Comparison of ENCODE assay signal across 8 mouse cellular contexts in the genomic region with DNA sequence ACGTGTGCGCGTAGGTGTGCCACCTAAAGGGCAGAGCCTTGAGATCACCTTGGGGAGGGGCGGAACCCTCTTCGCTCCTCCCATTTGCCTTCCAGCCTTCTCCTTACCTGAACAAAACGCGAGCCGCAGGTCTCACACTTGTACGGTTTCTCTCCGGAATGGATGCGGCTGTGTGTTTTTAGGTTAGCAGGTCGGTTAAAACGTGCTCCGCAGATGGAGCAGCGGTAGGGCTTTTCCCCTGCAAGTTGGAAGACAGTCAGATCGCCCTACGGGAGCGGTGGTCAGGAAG. TPM values are rescaled to one million over a fixed set of nuclear protein-coding genes. Genes with fewer than 3 reads are reported as not detected.
DNase-seq lines count a peak whose midpoint lies in the region; ATAC-seq and TF ChIP-seq lines count a peak whose summit lies in the region.

No protein-coding gene starts in this region.

- ATAC-seq in forebrain, embryonic 14.5 days, result no peak
- no peak for ATAC-seq in limb, embryonic 12.5 days (ENCODE audit: insufficient number of reproducible peaks, insufficient read depth, low FRiP score, low TSS enrichment, low read depth)
- no peak for ATAC-seq in neural tube, embryonic 13.5 days (ENCODE audit: low read depth)
- ATAC-seq in megakaryocyte progenitor cell, adult 5-6 weeks (replicated peaks; ENCODE audit: poor library complexity), result no peak

- H3K4me3 ChIP-seq in layer of hippocampus, adult 2 months, result peak overlapping the region; percentile 27; the same call in 1 of the 2 replicates
- H3K4me3 ChIP-seq in forebrain, embryonic 14.5 days (ENCODE audit: low read depth, low read length), result peak overlapping the region; percentile 23
- peak overlapping the region; percentile 27 for H3K4me3 ChIP-seq in limb, embryonic 12.5 days (replicated peaks)
- peak overlapping the region; percentile 25 for H3K4me3 ChIP-seq in neural tube, embryonic 13.5 days

- H3K9ac ChIP-seq in forebrain, embryonic 14.5 days (ENCODE audit: low read length), result peak overlapping the region; percentile 45
- H3K9ac ChIP-seq in limb, embryonic 12.5 days (replicated peaks), result peak overlapping the region; percentile 42
- H3K9ac ChIP-seq in neural tube, embryonic 13.5 days, result peak overlapping the region; percentile 52

- DNase-seq in layer of hippocampus, adult 2 months (ENCODE audit: low spot score in 2 of 2), result no peak
- no peak for DNase-seq in layer of hippocampus, postnatal 36 days
- no peak for DNase-seq in forebrain, embryonic 14.5 days (ENCODE audit: low spot score)
- no peak for DNase-seq in ovary, postnatal 10 days (ENCODE audit: low spot score)
- no peak for DNase-seq in thymus, postnatal 36 days

- H3K4me1 ChIP-seq in forebrain, embryonic 14.5 days (ENCODE audit: control insufficient read depth, insufficient read depth, low read length), result peaks cover 14% of the 10 kb centered on the region; the same call in 1 of the 2 replicates
- H3K4me1 ChIP-seq in limb, embryonic 12.5 days (replicated peaks), result peaks cover 40% of the 10 kb centered on the region
- peaks cover 46% of the 10 kb centered on the region for H3K4me1 ChIP-seq in neural tube, embryonic 13.5 days (replicated peaks)

- no peak for TF ChIP-seq CTCF in layer of hippocampus, adult 2 months (conservative IDR thresholded peaks at IDR 0.05)

- no peaks in the 10 kb centered on the region for H3K9me3 ChIP-seq in forebrain, embryonic 14.5 days (replicated peaks; ENCODE audit: control insufficient read depth, low read length)
- no peaks in the 10 kb centered on the region for H3K9me3 ChIP-seq in limb, embryonic 12.5 days
- H3K9me3 ChIP-seq in neural tube, embryonic 13.5 days, result no peaks in the 10 kb centered on the region

- no peaks in the 10 kb centered on the region for H3K36me3 ChIP-seq in forebrain, embryonic 14.5 days (ENCODE audit: control insufficient read depth, insufficient read depth, low read length)
- no peaks in the 10 kb centered on the region for H3K36me3 ChIP-seq in limb, embryonic 12.5 days
- H3K36me3 ChIP-seq in neural tube, embryonic 13.5 days, result no peaks in the 10 kb centered on the region

- H3K27me3 ChIP-seq in forebrain, embryonic 14.5 days (replicated peaks; ENCODE audit: control insufficient read depth, insufficient read depth, low read length), result peaks cover 41% of the 10 kb centered on the region
- peaks cover 76% of the 10 kb centered on the region for H3K27me3 ChIP-seq in limb, embryonic 12.5 days
- H3K27me3 ChIP-seq in neural tube, embryonic 13.5 days, result peaks cover 80% of the 10 kb centered on the region

- no peak overlapping the region for H3K27ac ChIP-seq in layer of hippocampus, adult 2 months
- H3K27ac ChIP-seq in forebrain, embryonic 14.5 days (ENCODE audit: low read depth, low read length), result no peak overlapping the region
- H3K27ac ChIP-seq in limb, embryonic 12.5 days, result no peak overlapping the region
- 0 out of 2 replicates have a peak overlapping the region, but pooled peaks have one; percentile 9 for H3K27ac ChIP-seq in neural tube, embryonic 13.5 days (replicated peaks)

- WGBS in forebrain, embryonic 14.5 days, result 7% methylated on average over 18 of the region's 18 CpGs
- 6% methylated on average over 18 of the region's 18 CpGs for WGBS in limb, embryonic 12.5 days
- 7% methylated on average over 18 of the region's 18 CpGs for WGBS in neural tube, embryonic 13.5 days

- peak overlapping the region; percentile 44 for H3K4me2 ChIP-seq in forebrain, embryonic 14.5 days (ENCODE audit: low read length)
- peak overlapping the region; percentile 49 for H3K4me2 ChIP-seq in limb, embryonic 12.5 days
- peak overlapping the region; percentile 50 for H3K4me2 ChIP-seq in neural tube, embryonic 13.5 days

RNA-seq across cellular contexts. Expression of a gene that starts 3.1 kb away (rescaled TPM):
- total RNA-seq in layer of hippocampus, adult 2 months (2021), result 1 to 10 TPM in 1 of 2 experiments, under 1 TPM in 1; 0.83 to 1.4 TPM
- 1 to 10 TPM; 1.1 to 1.3 TPM for total RNA-seq in layer of hippocampus, postnatal 36 days (2021)
- polyA plus RNA-seq in forebrain, embryonic 14.5 days (2014; fragmentation: Nextera tagmentation; extraction: Ambion mirVana), result 4.5 and 6.3 TPM in 2 replicates
- polyA plus RNA-seq in limb, embryonic 12.5 days (2016; fragmentation: Nextera tagmentation; extraction: Ambion mirVana), result 7.1 and 8.2 TPM in 2 replicates
- polyA plus RNA-seq in neural tube, embryonic 13.5 days (2015; fragmentation: Nextera tagmentation; extraction: Ambion mirVana), result 6.0 and 6.1 TPM in 2 replicates
- 0.17 TPM in 1 of 2 replicates, not detected in the other for total RNA-seq in megakaryocyte progenitor cell, adult 5-6 weeks (2015)
- not detected in 2 replicates for total RNA-seq in megakaryocyte progenitor cell, adult 5-6 weeks (2017)

RNA-seq across cellular contexts. Expression of a gene that starts 5.7 kb away (rescaled TPM):
- 10 to 100 TPM in 1 of 2 experiments, 1 to 10 TPM in 1; 7.9 to 11.0 TPM for total RNA-seq in layer of hippocampus, adult 2 months (2021)
- total RNA-seq in layer of hippocampus, postnatal 36 days (2021), result 1 to 10 TPM; 6.9 to 9.4 TPM
- polyA plus RNA-seq in forebrain, embryonic 14.5 days (2014; fragmentation: Nextera tagmentation; extraction: Ambion mirVana), result 9.2 and 12.9 TPM in 2 replicates
- polyA plus RNA-seq in limb, embryonic 12.5 days (2016; fragmentation: Nextera tagmentation; extraction: Ambion mirVana), result 16.1 and 18.5 TPM in 2 replicates
- 14.7 and 15.8 TPM in 2 replicates for polyA plus RNA-seq in neural tube, embryonic 13.5 days (2015; fragmentation: Nextera tagmentation; extraction: Ambion mirVana)
- 4.4 and 7.0 TPM in 2 replicates for total RNA-seq in megakaryocyte progenitor cell, adult 5-6 weeks (2015)
- 2.5 and 4.6 TPM in 2 replicates for total RNA-seq in megakaryocyte progenitor cell, adult 5-6 weeks (2017)

RNA-seq across cellular contexts. Expression of a gene that starts 11.2 kb away (rescaled TPM):
- total RNA-seq in layer of hippocampus, adult 2 months (2021), result 10 to 100 TPM; 43.8 to 48.7 TPM
- 10 to 100 TPM; 41.4 to 45.6 TPM for total RNA-seq in layer of hippocampus, postnatal 36 days (2021)
- polyA plus RNA-seq in forebrain, embryonic 14.5 days (2014; fragmentation: Nextera tagmentation; extraction: Ambion mirVana), result 202 and 245 TPM in 2 replicates
- 215 and 222 TPM in 2 replicates for polyA plus RNA-seq in limb, embryonic 12.5 days (2016; fragmentation: Nextera tagmentation; extraction: Ambion mirVana)
- 161 and 174 TPM in 2 replicates for polyA plus RNA-seq in neural tube, embryonic 13.5 days (2015; fragmentation: Nextera tagmentation; extraction: Ambion mirVana)
- total RNA-seq in megakaryocyte progenitor cell, adult 5-6 weeks (2015), result 73.4 and 77.3 TPM in 2 replicates
- 24.4 and 31.2 TPM in 2 replicates for total RNA-seq in megakaryocyte progenitor cell, adult 5-6 weeks (2017)

RNA-seq across cellular contexts. Expression of a gene that starts 13.1 kb away (rescaled TPM):
- 1 to 10 TPM; 3.9 to 4.3 TPM for total RNA-seq in layer of hippocampus, adult 2 months (2021)
- 1 to 10 TPM; 3.9 to 5.1 TPM for total RNA-seq in layer of hippocampus, postnatal 36 days (2021)
- 11.1 and 11.9 TPM in 2 replicates for polyA plus RNA-seq in forebrain, embryonic 14.5 days (2014; fragmentation: Nextera tagmentation; extraction: Ambion mirVana)
- polyA plus RNA-seq in limb, embryonic 12.5 days (2016; fragmentation: Nextera tagmentation; extraction: Ambion mirVana), result 9.9 and 10.4 TPM in 2 replicates
- polyA plus RNA-seq in neural tube, embryonic 13.5 days (2015; fragmentation: Nextera tagmentation; extraction: Ambion mirVana), result 17.0 and 18.3 TPM in 2 replicates
- 3.4 and 4.1 TPM in 2 replicates for total RNA-seq in megakaryocyte progenitor cell, adult 5-6 weeks (2015)
- 0.10 and 2.4 TPM in 2 replicates for total RNA-seq in megakaryocyte progenitor cell, adult 5-6 weeks (2017)

RNA-seq across cellular contexts. Expression of a gene that starts 13.1 kb away (rescaled TPM):
- 100 to 1,000 TPM; 272 to 278 TPM for total RNA-seq in layer of hippocampus, adult 2 months (2021)
- 100 to 1,000 TPM; 242 to 288 TPM for total RNA-seq in layer of hippocampus, postnatal 36 days (2021)
- 235 and 238 TPM in 2 replicates for polyA plus RNA-seq in forebrain, embryonic 14.5 days (2014; fragmentation: Nextera tagmentation; extraction: Ambion mirVana)
- polyA plus RNA-seq in limb, embryonic 12.5 days (2016; fragmentation: Nextera tagmentation; extraction: Ambion mirVana), result 117 and 118 TPM in 2 replicates
- polyA plus RNA-seq in neural tube, embryonic 13.5 days (2015; fragmentation: Nextera tagmentation; extraction: Ambion mirVana), result 362 and 382 TPM in 2 replicates
- total RNA-seq in megakaryocyte progenitor cell, adult 5-6 weeks (2015), result 134 and 151 TPM in 2 replicates
- 19.3 and 29.4 TPM in 2 replicates for total RNA-seq in megakaryocyte progenitor cell, adult 5-6 weeks (2017)
